Mouse (Mus musculus): ENCODE data around the gene Sertad4. TPM values are rescaled to one million over a fixed set of nuclear protein-coding genes. Genes with fewer than 3 reads are reported as not detected.

Gene Sertad4
- polyA plus RNA-seq (2016; fragmentation: Nextera tagmentation; extraction: Ambion mirVana) = 18.1 and 18.8 TPM in 2 replicates

DNA sequence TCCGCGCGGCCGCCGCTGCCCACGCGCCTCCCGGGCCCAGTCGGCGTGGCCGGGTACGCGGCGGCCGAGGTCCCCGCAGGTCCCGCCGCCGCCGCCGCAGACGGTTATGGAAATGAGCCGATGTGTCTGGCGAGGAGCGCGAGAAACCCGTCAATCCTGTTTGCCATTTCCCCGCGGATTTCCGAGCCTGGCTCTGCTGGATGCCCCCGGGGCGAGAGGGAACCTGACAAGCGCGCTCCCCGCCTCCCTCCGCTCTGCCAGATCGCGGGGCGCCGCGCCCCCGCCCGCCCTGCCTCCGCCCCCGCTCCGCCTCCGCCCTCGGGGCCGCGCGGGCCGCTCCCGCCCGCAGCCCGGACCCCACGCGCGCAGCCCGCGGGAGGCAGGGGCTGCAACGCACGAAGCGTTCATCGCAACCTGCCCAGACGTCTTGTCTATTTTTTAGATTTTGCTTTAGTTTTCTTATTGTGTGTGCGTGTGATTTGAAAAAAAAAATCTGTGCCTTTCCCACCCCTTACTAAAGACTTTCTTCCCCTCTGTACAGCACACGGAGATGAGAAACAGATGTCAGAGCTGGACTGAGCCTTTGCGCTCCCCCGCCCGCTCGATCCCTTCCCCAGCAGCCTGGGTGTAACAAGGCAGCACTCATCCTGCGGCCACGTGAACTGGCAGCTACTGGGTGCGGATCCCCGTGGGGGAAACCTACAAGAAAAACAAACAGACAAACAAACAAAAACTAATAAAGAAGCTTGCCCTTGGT is at the start of gene Sertad4:
Gene Sertad4, minus strand, starts transcription at position 283 of the 757 bp plus-strand sequence.
- Histone ChIP-seq H3K27me3 (replicated peaks) (peaks cover 31% of the 10 kb centered on the region), H3K4me2 (peak within 1 kb of the TSS; percentile 95), H3K27ac (ENCODE audit: poor library complexity, severe bottlenecking) (peak within 1 kb of the TSS; percentile 91), H3K9me3 (replicated peaks) (no peaks in the 10 kb centered on the region), H3K4me1 (replicated peaks) (peaks cover 42% of the 10 kb centered on the region), H3K36me3 (no peaks in the 10 kb centered on the region), H3K4me3 (peak within 1 kb of the TSS; percentile 75), H3K9ac (peak within 1 kb of the TSS; percentile 94)
- under 1% methylated on average over 59 of the region's 75 CpGs for WGBS
- peak; percentile 58 for ATAC-seq (ENCODE audit: insufficient number of reproducible peaks, low FRiP score)

DNA sequence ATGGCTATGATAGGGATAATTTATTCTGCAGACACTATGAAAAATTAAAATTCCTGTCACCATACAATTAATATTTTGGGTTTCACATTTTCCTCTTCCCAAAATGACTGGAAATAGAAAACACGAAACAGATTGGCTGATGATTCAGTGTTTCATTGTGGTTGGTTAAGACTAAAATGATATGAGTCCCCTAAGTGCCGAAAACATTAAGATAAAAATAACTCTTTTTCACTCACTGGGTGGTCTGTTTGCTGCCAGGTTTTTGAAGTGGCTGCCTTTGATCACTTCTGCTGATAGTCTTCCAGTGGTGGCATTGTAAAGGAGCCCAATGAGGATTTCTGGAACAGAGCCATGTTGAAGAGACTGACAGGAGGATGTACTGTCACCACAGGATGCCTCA is 46.0 kb upstream of the Sertad4 start:
- no peaks in the 10 kb centered on the region for H3K27me3 ChIP-seq (replicated peaks)
- no peak for ATAC-seq (ENCODE audit: insufficient number of reproducible peaks, low FRiP score)
- peaks cover 4% of the 10 kb centered on the region; the same call in 1 of the 2 replicates for H3K4me1 ChIP-seq (replicated peaks)
- H3K4me2 ChIP-seq = no peak overlapping the region
- no peak overlapping the region for H3K27ac ChIP-seq (ENCODE audit: poor library complexity, severe bottlenecking)
- H3K9me3 ChIP-seq (replicated peaks) = 0 out of 2 replicates have a peak, but pooled peaks cover 3% of the 10 kb centered on the region
- H3K9ac ChIP-seq = no peak overlapping the region
- H3K4me3 ChIP-seq = no peak overlapping the region
- no peaks in the 10 kb centered on the region for H3K36me3 ChIP-seq
- 65% methylated on average over 2 of the region's 2 CpGs for WGBS

- H3K27ac ChIP-seq (ENCODE audit: poor library complexity, severe bottlenecking) = no peak overlapping the region
- H3K4me3 ChIP-seq = no peak overlapping the region
- no peak overlapping the region for H3K4me2 ChIP-seq
- no peak for ATAC-seq (ENCODE audit: insufficient number of reproducible peaks, low FRiP score)
- no peaks in the 10 kb centered on the region for H3K36me3 ChIP-seq
- peaks cover 4% of the 10 kb centered on the region; the same call in 1 of the 2 replicates for H3K4me1 ChIP-seq (replicated peaks)
- no peak overlapping the region for H3K9ac ChIP-seq
- 0 out of 2 replicates have a peak, but pooled peaks cover 3% of the 10 kb centered on the region for H3K9me3 ChIP-seq (replicated peaks)
- no peaks in the 10 kb centered on the region for H3K27me3 ChIP-seq (replicated peaks)
- WGBS = 74% methylated on average over 3 of the region's 3 CpGs
These were observed 45.4 kb upstream of the Sertad4 start for GRCm38 (mm10) chr1:192900913-192901312.

- 70% methylated on average over 2 of the region's 2 CpGs for WGBS
- H3K27ac ChIP-seq (ENCODE audit: poor library complexity, severe bottlenecking) = no peak overlapping the region
- no peaks in the 10 kb centered on the region for H3K27me3 ChIP-seq (replicated peaks)
- ATAC-seq (ENCODE audit: insufficient number of reproducible peaks, low FRiP score) = no peak
- no peak overlapping the region for H3K4me2 ChIP-seq
- H3K4me1 ChIP-seq (replicated peaks) = peaks cover 4% of the 10 kb centered on the region; the same call in 1 of the 2 replicates
- no peak overlapping the region for H3K9ac ChIP-seq
- no peaks in the 10 kb centered on the region for H3K9me3 ChIP-seq (replicated peaks)
- H3K4me3 ChIP-seq = no peak overlapping the region
- no peaks in the 10 kb centered on the region for H3K36me3 ChIP-seq
These were observed 43.2 kb upstream of the Sertad4 start for GRCm38 (mm10) chr1:192898742-192899141.

DNA sequence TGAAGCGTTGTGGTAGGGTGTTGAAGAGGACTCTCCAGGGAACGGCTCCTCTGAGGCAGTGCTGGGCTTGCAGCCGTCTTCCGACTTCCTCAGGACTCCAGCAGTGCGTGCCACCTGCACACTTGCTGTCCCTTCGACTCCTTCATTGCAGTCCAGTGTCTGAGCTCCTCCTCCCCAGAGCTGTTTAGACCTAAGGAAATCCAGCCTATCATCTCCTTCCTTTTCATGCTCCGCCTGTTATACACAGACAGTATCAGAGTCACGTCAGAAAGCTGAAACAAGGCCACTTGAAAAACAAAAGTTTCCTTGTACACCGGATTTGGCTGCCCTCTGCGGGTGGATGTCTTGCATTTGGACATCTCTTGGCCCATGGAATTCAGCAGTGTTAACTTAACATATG is 41.7 kb upstream of the Sertad4 start:
- Histone ChIP-seq H3K4me3 (no peak overlapping the region), H3K4me1 (replicated peaks) (peaks cover 4% of the 10 kb centered on the region; the same call in 1 of the 2 replicates), H3K9ac (no peak overlapping the region), H3K4me2 (peak overlapping the region; percentile 25), H3K9me3 (replicated peaks) (no peaks in the 10 kb centered on the region), H3K27me3 (replicated peaks) (no peaks in the 10 kb centered on the region), H3K27ac (ENCODE audit: poor library complexity, severe bottlenecking) (no peak overlapping the region), H3K36me3 (no peaks in the 10 kb centered on the region)
- ATAC-seq (ENCODE audit: insufficient number of reproducible peaks, low FRiP score) = peak; percentile 74
- 56% methylated on average over 10 of the region's 10 CpGs for WGBS

DNA sequence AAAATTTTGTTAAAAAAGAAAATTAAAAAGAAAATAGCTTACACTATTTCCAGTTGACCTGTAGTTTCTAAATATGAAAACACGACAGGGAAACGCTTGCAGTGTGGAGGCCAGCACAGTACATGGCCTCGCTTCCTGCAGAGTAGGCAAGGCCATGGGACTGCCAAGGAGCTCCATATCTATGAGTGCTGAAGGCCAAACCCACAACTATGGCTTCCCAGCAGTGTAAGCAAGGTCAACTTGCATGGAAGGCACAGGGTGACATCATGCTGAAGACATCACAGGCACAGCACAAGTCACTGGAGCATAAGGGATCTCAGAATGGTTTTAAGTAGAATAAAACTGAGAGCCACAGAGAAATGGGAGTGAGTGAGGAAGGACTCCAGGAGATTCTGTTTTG is 40.5 kb upstream of the Sertad4 start:
- no peak for ATAC-seq (ENCODE audit: insufficient number of reproducible peaks, low FRiP score)
- Histone ChIP-seq H3K4me1 (replicated peaks) (peaks cover 4% of the 10 kb centered on the region; the same call in 1 of the 2 replicates), H3K4me2 (no peak overlapping the region), H3K4me3 (no peak overlapping the region), H3K27ac (ENCODE audit: poor library complexity, severe bottlenecking) (no peak overlapping the region), H3K9ac (no peak overlapping the region), H3K9me3 (replicated peaks) (no peaks in the 10 kb centered on the region), H3K36me3 (no peaks in the 10 kb centered on the region), H3K27me3 (replicated peaks) (no peaks in the 10 kb centered on the region)
- WGBS = 88% methylated on average over 3 of the region's 3 CpGs

DNA sequence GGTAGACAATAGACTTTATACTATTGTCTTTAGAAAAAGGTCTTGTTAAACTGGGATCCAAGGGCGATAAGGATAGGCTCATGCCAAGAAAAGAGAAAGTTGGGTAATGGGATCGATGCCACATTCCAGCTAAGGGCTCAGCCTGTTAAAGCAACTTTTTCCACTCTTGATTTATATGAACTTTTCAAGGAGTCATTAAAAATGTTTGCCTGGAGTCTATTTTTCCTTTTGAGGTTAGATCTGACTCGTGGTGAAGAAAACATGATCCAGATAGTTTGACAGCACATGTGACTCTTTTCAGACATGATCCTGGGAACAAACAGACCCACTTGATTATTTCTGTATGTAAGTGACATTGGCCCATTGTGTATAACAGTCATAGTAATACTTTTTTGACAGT is 35.2 kb upstream of the Sertad4 start:
- 80% methylated on average over 3 of the region's 3 CpGs for WGBS
- Histone ChIP-seq H3K27me3 (replicated peaks) (no peaks in the 10 kb centered on the region), H3K4me3 (no peak overlapping the region), H3K9me3 (replicated peaks) (no peaks in the 10 kb centered on the region), H3K9ac (no peak overlapping the region), H3K36me3 (no peaks in the 10 kb centered on the region), H3K27ac (ENCODE audit: poor library complexity, severe bottlenecking) (no peak overlapping the region), H3K4me1 (replicated peaks) (no peaks in the 10 kb centered on the region), H3K4me2 (no peak overlapping the region)
- ATAC-seq (ENCODE audit: insufficient number of reproducible peaks, low FRiP score) = no peak

DNA sequence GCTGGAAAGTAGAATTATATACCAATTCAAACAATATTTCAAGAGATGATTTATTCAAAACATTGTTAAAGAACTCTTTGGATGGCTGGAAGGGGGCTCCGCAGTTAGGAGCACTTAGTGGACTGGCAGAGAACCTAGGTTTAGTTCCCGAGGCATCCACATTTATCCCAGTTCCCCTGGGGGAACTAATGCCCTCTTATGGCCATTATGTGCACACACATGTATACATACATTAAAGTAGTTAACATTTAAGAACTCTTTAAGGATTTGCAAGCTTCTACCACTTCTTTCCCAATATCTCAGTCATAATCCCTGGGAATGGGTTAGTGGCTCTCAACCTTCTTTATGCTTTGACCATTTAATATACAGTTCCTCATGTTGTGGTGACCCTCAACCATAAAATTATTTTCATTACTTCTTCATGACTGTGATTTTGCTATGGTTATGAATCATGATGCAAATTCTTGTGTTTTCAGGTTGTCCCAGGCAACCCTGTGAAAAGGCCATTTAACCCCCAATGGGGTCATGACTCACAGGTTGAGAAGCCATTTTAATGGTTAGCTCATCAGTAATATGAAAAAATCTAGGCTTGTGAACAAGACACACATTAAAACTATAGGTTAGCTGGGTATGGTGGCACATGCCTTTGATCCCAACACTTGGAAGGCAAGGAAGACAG is 27.2 kb upstream of the Sertad4 start:
- Histone ChIP-seq H3K27me3 (replicated peaks) (no peaks in the 10 kb centered on the region), H3K4me1 (replicated peaks) (no peaks in the 10 kb centered on the region; the same call in 1 of the 2 replicates), H3K9me3 (replicated peaks) (no peaks in the 10 kb centered on the region), H3K27ac (ENCODE audit: poor library complexity, severe bottlenecking) (no peak overlapping the region), H3K9ac (no peak overlapping the region), H3K4me2 (no peak overlapping the region), H3K36me3 (no peaks in the 10 kb centered on the region), H3K4me3 (no peak overlapping the region)
- no peak for ATAC-seq (ENCODE audit: insufficient number of reproducible peaks, low FRiP score)
- WGBS = 71% methylated on average over 2 of the region's 2 CpGs

DNA sequence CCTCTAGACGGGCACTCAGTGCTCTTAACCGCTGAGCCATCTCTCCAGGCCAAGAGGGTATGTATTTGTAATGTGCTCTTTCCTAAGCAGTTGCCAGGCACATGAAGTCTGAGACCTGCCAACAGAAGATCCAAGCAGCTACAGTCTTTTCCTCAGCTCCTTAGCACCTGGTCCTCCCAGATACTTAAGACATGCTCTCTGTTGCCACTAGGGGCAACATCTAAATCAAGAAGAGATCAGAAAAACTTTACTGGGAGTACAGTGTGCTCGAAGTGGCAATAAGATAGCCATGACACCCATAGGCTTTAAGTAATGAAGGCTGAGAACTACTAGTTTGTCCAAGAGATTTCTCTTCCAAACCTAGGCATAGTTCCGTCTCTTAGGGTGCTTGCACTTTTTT is 24.6 kb upstream of the Sertad4 start:
- no peak overlapping the region for H3K4me2 ChIP-seq
- no peaks in the 10 kb centered on the region for H3K36me3 ChIP-seq
- no peak overlapping the region for H3K27ac ChIP-seq (ENCODE audit: poor library complexity, severe bottlenecking)
- WGBS = 66% methylated on average over 4 of the region's 4 CpGs
- ATAC-seq (ENCODE audit: insufficient number of reproducible peaks, low FRiP score) = no peak
- H3K4me1 ChIP-seq (replicated peaks) = no peaks in the 10 kb centered on the region; the same call in 1 of the 2 replicates
- no peaks in the 10 kb centered on the region for H3K9me3 ChIP-seq (replicated peaks)
- no peak overlapping the region for H3K9ac ChIP-seq
- no peaks in the 10 kb centered on the region for H3K27me3 ChIP-seq (replicated peaks)
- H3K4me3 ChIP-seq = no peak overlapping the region

GRCm38 (mm10) chr1:192879086-192879580 is 23.6 kb upstream of the Sertad4 start:
- Histone ChIP-seq H3K27ac (ENCODE audit: poor library complexity, severe bottlenecking) (no peak overlapping the region), H3K4me3 (no peak overlapping the region), H3K36me3 (no peaks in the 10 kb centered on the region), H3K9me3 (replicated peaks) (no peaks in the 10 kb centered on the region), H3K4me1 (replicated peaks) (no peaks in the 10 kb centered on the region; the same call in 1 of the 2 replicates), H3K4me2 (no peak overlapping the region), H3K27me3 (replicated peaks) (no peaks in the 10 kb centered on the region), H3K9ac (no peak overlapping the region)
- 78% methylated on average over 7 of the region's 7 CpGs for WGBS
- ATAC-seq (ENCODE audit: insufficient number of reproducible peaks, low FRiP score) = no peak

- Histone ChIP-seq H3K27ac (ENCODE audit: poor library complexity, severe bottlenecking) (no peak overlapping the region), H3K36me3 (no peaks in the 10 kb centered on the region), H3K4me1 (replicated peaks) (no peaks in the 10 kb centered on the region), H3K9me3 (replicated peaks) (no peaks in the 10 kb centered on the region), H3K9ac (no peak overlapping the region), H3K27me3 (replicated peaks) (no peaks in the 10 kb centered on the region), H3K4me3 (no peak overlapping the region), H3K4me2 (no peak overlapping the region)
- WGBS = 70% methylated on average over 5 of the region's 5 CpGs
- no peak for ATAC-seq (ENCODE audit: insufficient number of reproducible peaks, low FRiP score)
These were observed 17.3 kb upstream of the Sertad4 start for GRCm38 (mm10) chr1:192872841-192873240.

Measured in heart, embryonic 12.5 days (tissue).